Comparison of ENCODE assay signal across 26 mouse cellular contexts in genomic region chr1:91931786-91932185, GRCm38 (mm10).
DNase-seq lines count a peak whose midpoint lies in the region; ATAC-seq and TF ChIP-seq lines count a peak whose summit lies in the region.
"Had no signal": no experiment of that assay in that cellular context is flagged by ENCODE, and none has a peak within 500 bp of the region (broad histone marks: within the 10 kb centered on the region; RNA-seq: fewer than 3 reads in every experiment).

No protein-coding gene starts in this region.

- ATAC-seq in hindbrain, postnatal 0 days, result no peak
- ATAC-seq in hindbrain, embryonic 16.5 days, result no peak
- ATAC-seq in kidney, embryonic 15.5 days (replicated peaks; ENCODE audit: low FRiP score), result no peak
- ATAC-seq: forebrain, embryonic 16.5 days; intestine, embryonic 15.5 days; Patski had no signal

- peaks cover 17% of the 10 kb centered on the region; the same call in 1 of the 2 replicates for H3K36me3 ChIP-seq in hindbrain, postnatal 0 days (ENCODE audit: insufficient read depth, low read length)
- peaks cover 25% of the 10 kb centered on the region for H3K36me3 ChIP-seq in hindbrain, embryonic 16.5 days (ENCODE audit: control insufficient read depth, insufficient read depth, low read length)
- peaks cover 51% of the 10 kb centered on the region for H3K36me3 ChIP-seq in kidney, embryonic 15.5 days
- H3K36me3 ChIP-seq: intestine, embryonic 15.5 days had no signal

- TF ChIP-seq CTCF in hindbrain, postnatal 0 days (IDR thresholded peaks at IDR 0.05; ENCODE audit: low read depth), result no peak

- WGBS in hindbrain, postnatal 0 days, result 51% methylated on average over 3 of the region's 3 CpGs
- 59% methylated on average over 3 of the region's 3 CpGs for WGBS in hindbrain, embryonic 16.5 days
- 83% methylated on average over 3 of the region's 3 CpGs for WGBS in kidney, embryonic 15.5 days

- H3K4me3 ChIP-seq in hindbrain, postnatal 0 days (ENCODE audit: low read length), result no peak overlapping the region
- H3K4me3 ChIP-seq in hindbrain, embryonic 16.5 days (ENCODE audit: low read length), result no peak overlapping the region
- no peak overlapping the region for H3K4me3 ChIP-seq in kidney, embryonic 15.5 days (replicated peaks)
- H3K4me3 ChIP-seq: embryonic facial prominence, embryonic 13.5 days; forebrain, embryonic 10.5 days; hindbrain, embryonic 10.5 days; hindbrain, embryonic 15.5 days; intestine, embryonic 15.5 days had no signal

- no peak overlapping the region for H3K4me2 ChIP-seq in hindbrain, postnatal 0 days (ENCODE audit: low read depth, low read length)
- H3K4me2 ChIP-seq in hindbrain, embryonic 16.5 days (ENCODE audit: low read length), result no peak overlapping the region
- H3K4me2 ChIP-seq in kidney, embryonic 15.5 days, result no peak overlapping the region
- H3K4me2 ChIP-seq: embryonic facial prominence, embryonic 13.5 days; hindbrain, embryonic 15.5 days; intestine, embryonic 15.5 days had no signal

- H3K9me3 ChIP-seq in hindbrain, postnatal 0 days (ENCODE audit: low read length), result no peaks in the 10 kb centered on the region
- no peaks in the 10 kb centered on the region for H3K9me3 ChIP-seq in hindbrain, embryonic 16.5 days (ENCODE audit: control insufficient read depth, low read length)
- no peaks in the 10 kb centered on the region for H3K9me3 ChIP-seq in kidney, embryonic 15.5 days (replicated peaks)
- H3K9me3 ChIP-seq: embryonic facial prominence, embryonic 13.5 days; forebrain, embryonic 10.5 days; hindbrain, embryonic 10.5 days; hindbrain, embryonic 15.5 days; intestine, embryonic 15.5 days had no signal

- H3K27ac ChIP-seq in hindbrain, postnatal 0 days, result no peak overlapping the region
- H3K27ac ChIP-seq in hindbrain, embryonic 16.5 days (ENCODE audit: low read depth, low read length), result no peak overlapping the region
- H3K27ac ChIP-seq in kidney, embryonic 15.5 days, result no peak overlapping the region
- H3K27ac ChIP-seq: embryonic facial prominence, embryonic 13.5 days; forebrain, embryonic 10.5 days; hindbrain, embryonic 10.5 days; hindbrain, embryonic 15.5 days; intestine, embryonic 15.5 days; liver, embryonic 14.5 days; macrophage had no signal

- H3K27me3 ChIP-seq in hindbrain, postnatal 0 days (ENCODE audit: insufficient read depth, low read length), result no peaks in the 10 kb centered on the region
- no peaks in the 10 kb centered on the region for H3K27me3 ChIP-seq in hindbrain, embryonic 16.5 days (replicated peaks; ENCODE audit: control insufficient read depth, insufficient read depth, low read length)
- no peaks in the 10 kb centered on the region for H3K27me3 ChIP-seq in kidney, embryonic 15.5 days
- H3K27me3 ChIP-seq: embryonic facial prominence, embryonic 13.5 days; hindbrain, embryonic 15.5 days; intestine, embryonic 15.5 days; Patski had no signal

- no peak overlapping the region for H3K9ac ChIP-seq in hindbrain, postnatal 0 days (replicated peaks; ENCODE audit: low read length)
- H3K9ac ChIP-seq in hindbrain, embryonic 16.5 days (ENCODE audit: low read depth, low read length), result no peak overlapping the region
- H3K9ac ChIP-seq in kidney, embryonic 15.5 days, result no peak overlapping the region
- H3K9ac ChIP-seq: embryonic facial prominence, embryonic 13.5 days; hindbrain, embryonic 15.5 days; intestine, embryonic 15.5 days; liver, embryonic 14.5 days had no signal

- no peaks in the 10 kb centered on the region for H3K4me1 ChIP-seq in hindbrain, postnatal 0 days (ENCODE audit: insufficient read depth, low read length)
- no peaks in the 10 kb centered on the region for H3K4me1 ChIP-seq in hindbrain, embryonic 16.5 days (ENCODE audit: control insufficient read depth, insufficient read depth, low read depth, low read length)
- no peaks in the 10 kb centered on the region for H3K4me1 ChIP-seq in kidney, embryonic 15.5 days
- H3K4me1 ChIP-seq: forebrain, embryonic 10.5 days; hindbrain, embryonic 10.5 days; hindbrain, embryonic 15.5 days had no signal

- peak; percentile 81 to 83 for DNase-seq in cerebellum, postnatal 10 days
- no peak for DNase-seq in cerebellum, adult 9-10 months
- peak; percentile 23 for DNase-seq in hindbrain, postnatal 0 days (ENCODE audit: low spot score)
- DNase-seq in kidney, postnatal 14 days, result peak; percentile 62
- DNase-seq in thymus, postnatal 4 days, result no peak
- DNase-seq: adrenal gland, postnatal 10 days; gastrocnemius, postnatal 10 days; heart, postnatal 14 days; layer of hippocampus, postnatal 36 days; liver; lung, adult 2 months; lung, postnatal 10 days; midbrain, embryonic 14.5 days; thymus, adult 2 months; thymus, postnatal 36 days had no signal

Comparison
In these comparisons a context has a peak if more than half of its experiments do, and no peak if none do; other contexts are left out.
1. DNase-seq: peak in cerebellum, postnatal 10 days (2 of 2), hindbrain, postnatal 0 days (single experiment) and kidney, postnatal 14 days (single experiment); none in cerebellum, adult 9-10 months (single experiment) and thymus, postnatal 4 days (single experiment).